Mouse (Mus musculus) MN1 (cell line): ENCODE measurements around the gene Sox1.

Experiments used
- DNase-seq: peaks from one replicate; pipeline ENCODE4 v3.0.0-alpha.2; 2016; ENCODE audit warnings: low spot score

Sox1 gene

DNA sequence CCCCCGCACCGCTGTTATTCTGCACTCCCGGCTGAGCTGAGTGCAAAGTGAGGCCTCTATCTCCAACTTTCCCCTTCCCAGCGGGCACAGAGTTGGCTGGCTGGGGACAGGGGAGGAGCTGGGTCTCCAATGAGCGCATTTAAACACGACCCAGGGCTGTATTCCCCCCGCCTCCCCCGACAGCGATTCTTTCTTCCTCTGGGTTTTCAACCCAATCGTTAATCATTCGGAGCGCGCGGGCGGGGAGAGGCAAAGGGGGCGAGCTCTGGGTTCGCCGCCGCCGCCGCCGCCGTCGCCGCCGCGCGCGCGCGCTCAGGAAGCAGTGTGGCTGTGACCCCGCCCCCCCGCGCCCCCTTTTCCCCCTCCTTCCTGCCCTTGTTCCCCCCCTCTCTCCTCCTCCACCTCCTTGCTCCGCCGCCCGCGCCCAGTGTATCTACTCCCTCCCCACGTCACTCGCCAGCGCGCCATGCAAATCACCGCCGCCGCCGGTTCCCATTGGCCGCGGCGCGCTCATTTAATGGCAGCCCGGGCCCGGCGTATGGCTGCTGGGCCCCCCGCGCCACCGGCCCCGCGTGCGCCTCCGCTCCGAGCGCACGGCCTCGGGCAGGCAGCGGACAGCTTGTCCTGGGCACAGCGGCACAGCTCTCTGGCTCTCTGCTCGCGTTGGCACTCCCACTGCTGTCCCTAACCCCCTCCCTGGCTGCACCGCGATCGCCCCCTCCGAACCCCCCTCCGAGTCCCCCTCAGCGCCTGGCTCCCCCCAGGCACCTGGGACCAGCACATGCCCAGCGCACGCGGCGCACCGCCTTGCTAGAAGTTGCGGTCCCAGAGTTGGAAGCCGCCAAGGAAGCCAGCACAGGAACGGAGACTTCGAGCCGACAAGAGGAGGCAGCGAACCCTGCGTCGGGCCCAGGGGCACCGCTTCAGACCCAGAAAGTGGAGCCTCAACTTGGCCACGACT is at the start of gene Sox1:
Sox1 (plus strand) TSS at position 225 of the 961 bp plus-strand sequence.
- DNase-seq, result no peak

DNA sequence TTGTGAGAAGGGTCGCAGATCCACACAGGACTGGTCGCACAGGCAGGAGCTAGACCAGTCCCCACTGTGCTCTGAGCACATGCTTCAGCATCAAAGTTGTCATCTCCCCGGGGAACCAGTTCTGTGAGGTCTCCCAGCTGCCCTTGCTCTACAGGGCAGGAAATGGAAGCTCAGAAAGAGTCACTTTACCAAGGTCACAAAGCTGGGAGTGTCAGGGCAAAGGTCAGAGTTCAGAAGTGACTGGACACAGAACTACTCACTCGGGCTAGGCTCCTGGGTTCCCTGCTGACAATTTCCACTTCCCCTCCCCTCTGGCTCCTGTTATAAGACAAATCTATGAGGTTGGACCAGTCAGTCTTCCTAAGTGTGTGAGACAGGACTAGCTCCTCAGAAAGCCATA is 49.2 kb upstream of the Sox1 start:
- DNase-seq, result no peak

DNA sequence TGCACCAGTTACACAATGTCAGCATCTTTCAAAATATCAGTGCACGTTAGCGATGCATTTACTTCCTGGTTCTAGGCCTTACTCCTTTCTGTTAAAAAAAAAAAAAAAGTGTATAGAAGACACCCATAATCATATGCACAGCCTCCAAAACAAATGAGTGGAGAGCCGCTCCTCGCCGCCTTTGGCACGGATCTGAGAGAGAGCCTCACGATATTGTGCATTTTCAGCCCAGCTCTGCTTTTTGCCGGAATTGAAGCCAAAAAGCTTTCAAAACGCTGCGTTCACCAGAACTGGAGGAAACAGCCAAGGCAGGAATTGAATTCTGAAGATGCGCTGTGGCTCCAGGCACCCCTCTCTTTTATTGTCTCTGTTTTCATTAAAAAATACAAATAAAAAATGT is 48.2 kb upstream of the Sox1 start:
- DNase-seq, result no peak

DNA sequence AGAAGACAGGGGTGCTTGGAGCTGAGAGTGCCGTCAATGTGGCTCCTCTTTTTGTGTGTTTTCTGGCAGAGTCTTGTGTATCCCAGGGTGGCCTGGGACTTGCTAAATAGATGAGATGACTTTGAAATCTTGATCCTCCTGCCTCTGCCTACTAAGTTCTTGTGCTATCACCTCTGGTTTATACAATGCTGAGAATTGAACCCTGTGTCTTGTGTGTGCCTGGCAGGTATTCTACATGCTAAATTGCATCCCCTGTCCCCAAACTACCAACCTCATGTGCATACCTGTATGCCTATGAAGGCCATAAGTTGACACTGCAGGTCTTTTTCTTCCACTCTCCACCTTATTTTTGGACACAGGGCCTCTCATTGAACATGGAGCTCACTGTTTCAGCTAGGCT is 46.8 kb upstream of the Sox1 start:
- no peak for DNase-seq

DNA sequence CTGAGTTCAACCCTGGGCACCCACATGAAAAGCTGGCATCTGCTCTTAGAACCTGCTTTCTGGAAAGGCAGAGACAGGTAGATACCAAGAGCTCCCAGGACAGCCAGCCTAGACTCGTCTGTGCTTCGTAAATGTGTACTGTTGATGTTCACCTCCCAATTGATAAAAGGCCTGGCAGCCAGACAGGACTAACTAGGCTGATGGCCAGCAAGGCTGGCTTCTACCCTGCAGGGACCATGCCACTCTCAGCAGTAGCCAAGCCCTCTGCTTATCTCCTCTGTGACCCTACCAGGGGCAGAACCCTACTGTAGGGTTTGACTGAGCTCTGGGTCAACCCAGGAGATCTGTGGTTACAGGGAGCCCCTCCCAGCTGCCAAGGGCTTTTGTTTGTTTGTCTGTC is 45.5 kb upstream of the Sox1 start:
- no peak for DNase-seq

DNA sequence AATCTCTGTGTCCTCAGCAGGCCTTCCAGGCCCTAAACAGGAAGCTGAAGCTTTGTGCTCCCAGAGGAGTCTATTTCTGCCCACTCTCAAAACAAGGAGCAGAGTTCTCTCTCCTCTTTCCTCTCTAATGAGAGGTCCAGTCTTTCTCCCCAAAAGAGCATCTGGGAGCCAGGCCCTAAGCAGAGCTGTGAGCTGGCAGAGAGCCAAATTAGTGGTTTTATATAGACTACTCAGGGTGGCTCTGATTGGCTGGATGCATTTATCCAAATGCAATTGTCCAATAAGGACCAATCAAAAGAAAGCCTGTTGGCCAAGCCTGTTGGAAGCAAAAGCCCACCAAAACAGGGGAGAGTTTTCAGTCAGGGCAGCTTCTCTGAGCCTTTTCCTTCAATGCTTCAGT is 44.0 kb upstream of the Sox1 start:
- peak; percentile 12 for DNase-seq

DNA sequence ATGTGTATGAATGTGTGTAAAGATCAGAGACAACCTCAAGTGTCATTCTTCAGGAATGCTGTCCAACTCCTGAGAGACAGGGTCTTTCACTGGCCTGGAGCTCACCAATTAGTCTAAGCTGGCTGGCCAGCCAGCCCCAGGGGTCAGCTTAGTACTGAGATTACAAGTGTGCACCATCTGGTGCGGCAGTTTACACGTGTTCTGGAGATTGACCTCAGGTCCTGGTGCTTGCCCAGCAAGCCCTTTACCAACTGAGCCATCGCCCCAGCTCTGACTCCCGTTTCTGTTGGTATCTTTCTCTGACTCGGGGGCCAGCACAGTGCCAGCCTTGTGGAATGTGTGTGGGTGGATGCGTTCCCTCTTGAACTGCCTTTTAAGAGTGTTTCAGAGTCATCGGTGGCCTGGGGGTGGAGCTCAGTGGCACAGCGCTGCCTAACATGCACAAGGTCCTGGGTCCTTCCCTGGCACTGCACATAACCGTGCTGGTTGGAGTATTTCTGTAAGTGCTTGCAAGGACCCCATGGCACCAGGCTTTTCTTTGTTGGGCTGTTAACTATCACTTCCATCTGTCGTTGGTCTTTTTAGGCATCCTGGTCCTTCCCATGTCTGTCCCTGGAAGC is 40.6 kb upstream of the Sox1 start:
- no peak for DNase-seq

DNA sequence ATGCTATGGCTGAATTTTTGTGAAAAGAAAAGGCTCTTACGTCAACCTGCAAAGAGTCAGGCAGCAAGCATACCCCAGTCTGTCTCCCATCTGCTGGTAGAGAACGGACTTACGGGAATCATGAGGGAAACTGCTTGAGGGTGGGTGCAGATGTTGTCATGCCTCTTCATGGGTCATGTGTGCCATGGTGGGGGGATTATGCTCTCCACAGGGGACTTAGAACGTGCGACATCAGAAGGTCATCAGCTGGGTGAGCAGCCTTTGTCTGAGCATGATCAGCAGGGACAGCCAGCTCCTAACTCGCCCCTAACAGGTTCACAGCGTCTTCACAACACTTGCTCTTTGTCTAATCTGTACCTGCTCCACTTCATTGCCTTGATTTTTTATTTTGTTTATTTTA is 26.9 kb upstream of the Sox1 start:
- DNase-seq, result no peak

DNA sequence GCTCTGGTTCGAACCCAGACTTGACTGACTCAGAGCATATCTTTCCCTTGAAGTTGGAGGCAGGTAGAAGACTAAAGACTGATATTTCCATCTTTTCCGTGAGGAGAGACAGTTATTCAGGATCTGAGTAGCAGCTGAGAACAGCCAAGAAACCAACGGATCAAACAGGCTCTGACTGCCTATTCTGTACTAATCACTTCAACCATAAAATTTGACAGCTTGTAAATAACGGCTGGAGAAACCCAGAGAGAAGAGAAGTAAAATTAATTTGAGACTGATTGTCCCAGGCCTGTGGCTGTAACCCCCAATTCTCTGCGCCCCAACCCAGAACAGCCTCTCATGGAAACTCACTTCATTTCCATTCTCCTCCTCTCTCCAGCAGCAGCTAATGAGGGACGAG is 26.2 kb upstream of the Sox1 start:
- no peak for DNase-seq

DNA sequence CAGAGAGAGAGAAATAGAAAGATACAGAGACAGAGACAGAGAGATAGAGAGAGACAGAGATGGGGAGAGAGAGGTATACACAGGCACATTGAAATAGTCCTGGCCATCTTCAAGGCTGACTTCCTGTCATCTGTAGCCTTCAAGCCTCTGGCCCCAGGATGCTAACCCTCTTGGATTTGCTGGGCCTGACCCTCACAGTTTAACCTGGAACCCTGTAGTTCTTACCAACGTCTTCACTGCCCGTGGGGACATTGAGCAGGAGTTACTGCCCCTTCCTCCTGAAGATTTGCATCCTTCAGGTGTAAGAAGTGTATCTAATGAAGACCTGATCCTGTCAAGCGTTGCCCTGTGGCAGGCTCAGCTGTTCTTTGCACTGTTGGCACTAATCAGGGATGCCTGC is 14.0 kb upstream of the Sox1 start:
- DNase-seq, result no peak

DNA sequence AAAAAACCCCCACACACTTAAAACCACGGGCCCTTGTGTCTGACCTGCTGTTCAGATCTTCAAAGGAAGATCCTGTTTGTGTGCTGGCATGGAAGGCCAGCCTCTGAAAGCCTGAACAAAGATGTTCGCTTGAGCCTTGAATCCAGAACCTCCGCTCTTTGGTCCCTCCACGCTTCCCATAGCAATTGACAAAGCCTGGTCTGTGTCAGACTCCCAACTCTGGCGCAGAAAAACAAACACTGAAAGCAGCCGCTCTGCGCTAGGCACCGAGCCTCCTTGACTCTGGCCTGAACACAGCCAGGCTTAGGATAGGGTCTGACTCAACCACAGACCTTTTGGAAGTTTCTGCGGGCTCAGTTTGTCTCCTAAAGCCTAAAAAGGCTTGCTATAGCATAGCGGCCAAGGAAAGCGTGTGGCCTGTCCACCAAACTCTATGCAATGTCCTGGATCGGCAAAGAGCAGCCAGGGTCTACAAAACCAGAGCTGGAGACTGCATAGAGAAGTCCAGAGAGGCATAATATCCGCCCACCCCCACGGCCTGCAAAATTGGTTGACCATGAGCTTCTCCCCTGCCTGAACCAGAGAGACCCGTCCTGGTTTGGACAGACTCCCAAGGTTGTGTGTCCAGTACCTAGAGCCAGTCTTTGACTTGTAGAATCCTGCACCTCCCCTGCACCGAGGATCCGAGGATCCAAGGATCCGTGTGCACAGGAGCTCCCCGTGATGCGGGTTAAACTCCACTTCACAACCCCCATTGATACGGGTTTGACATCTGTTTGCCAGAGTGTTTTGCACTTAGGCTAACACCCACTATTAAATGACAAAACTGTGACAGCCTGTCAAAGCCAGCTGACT is 12.2 kb upstream of the Sox1 start:
- no peak for DNase-seq

DNA sequence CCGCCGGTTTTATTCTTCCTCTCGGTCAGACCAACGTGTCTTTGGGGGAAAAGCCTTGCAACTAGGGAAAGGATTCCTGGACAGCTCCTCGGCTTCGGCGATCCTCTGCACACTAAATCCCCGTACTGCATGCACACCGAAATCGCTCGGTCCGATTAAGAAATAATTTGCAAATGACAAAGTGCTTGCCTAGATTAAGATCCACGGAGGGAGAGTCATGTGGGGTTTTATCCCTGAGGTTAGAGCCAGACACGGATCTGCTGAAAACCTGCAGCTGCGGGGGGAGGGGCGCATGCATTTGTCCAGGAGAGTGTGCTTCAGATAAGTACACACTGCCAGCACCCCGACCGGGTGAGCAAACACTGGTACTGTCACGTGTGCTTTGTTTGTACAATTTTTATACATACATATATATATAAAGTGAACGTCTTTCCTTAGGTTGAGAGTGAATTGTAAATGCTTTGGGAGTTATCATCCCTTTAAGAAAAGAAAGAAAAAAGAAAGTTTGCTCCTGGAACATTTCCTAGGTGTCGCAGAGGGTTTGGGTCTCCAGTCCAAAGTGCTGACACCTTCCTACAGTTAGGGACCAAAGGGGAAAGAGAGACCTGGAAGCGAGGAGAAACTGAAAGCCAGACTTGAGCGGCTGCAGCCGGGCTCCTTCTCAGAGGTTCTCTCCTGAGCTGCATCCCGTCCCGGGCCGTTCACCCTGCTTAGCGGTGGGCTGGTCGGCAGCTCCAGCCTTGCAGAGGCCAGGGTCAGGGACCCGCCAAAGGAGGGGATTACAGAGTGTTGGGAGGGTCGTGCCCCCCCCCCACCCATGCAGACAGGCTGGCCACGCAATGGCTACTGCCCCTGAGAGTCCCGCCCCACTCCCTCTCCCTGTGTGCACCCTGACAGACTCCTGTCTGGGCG is 10.9 kb upstream of the Sox1 start:
- DNase-seq, result no peak

DNA sequence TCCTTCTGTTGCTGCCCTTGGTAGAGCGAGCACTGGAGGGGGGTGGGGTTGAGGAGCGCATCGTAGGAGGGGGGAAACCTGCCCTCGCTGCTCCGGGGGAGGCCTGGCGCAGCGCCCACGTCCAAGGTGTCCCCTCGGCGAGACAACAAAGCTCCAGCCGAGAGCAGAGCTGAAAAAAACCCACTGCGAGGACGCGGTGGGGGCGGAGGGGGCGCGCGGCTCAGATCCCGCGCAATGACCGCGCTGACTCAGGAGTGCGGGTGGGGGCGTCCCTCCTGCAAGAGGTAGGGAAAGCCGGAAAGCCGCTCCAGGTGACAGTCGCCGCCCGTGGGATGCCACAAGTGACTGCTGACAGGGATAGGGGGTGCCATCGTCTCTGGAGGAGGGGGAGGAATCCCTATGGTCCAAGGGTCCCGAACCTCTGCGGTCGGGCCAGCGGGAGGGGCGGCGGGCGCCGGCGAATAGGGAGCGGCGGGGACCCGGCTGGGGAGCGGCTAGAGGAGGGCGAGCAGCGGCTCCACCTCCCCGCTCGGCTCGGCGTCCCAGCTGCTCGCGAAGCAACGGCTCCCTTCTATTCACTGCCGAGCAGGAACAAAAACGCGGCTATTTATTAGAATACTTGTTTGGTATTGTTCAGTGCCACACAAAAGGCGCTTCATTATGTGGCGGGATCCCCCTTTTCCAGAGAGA is 10.0 kb upstream of the Sox1 start:
- no peak for DNase-seq

DNA sequence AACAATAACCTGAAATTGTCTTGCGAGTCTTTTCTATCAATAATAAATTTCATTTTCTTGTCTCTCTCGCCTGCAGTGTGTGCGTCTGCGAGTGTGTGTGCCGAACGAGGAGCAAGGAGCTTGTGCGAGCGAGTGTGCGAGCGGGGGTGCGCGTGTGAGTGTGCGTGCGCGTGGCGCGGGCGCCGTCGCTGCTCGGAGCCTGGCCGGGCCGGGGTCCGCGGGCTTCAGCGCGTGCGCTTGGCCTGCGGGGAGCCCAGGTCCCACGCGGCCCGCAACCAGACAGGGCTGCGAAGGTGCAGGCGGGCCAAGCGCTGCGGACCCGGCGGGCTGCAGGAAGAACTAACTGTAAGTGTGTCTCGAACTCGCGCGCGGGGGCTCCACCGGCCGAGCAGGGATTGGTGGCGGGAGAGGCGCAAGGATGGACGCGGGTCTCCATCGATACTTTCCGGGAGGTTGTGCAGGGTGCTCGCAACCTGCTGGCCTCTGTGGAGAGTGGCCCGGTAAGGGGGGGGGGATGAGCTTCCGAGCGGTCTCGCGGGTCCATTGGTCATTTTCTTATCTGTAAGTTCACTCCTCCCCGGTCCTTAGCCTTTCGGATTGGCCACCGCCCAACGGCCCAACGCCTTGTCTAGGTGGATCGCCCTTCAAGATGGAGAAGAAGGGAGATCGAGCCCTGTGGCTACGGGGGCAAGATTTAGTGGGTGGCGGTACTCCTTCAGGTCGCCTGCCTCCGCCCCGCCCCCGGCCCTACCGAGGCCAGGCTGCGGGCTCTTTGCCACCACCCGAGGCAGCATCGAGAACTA is 9.2 kb upstream of the Sox1 start:
- DNase-seq, result no peak

DNA sequence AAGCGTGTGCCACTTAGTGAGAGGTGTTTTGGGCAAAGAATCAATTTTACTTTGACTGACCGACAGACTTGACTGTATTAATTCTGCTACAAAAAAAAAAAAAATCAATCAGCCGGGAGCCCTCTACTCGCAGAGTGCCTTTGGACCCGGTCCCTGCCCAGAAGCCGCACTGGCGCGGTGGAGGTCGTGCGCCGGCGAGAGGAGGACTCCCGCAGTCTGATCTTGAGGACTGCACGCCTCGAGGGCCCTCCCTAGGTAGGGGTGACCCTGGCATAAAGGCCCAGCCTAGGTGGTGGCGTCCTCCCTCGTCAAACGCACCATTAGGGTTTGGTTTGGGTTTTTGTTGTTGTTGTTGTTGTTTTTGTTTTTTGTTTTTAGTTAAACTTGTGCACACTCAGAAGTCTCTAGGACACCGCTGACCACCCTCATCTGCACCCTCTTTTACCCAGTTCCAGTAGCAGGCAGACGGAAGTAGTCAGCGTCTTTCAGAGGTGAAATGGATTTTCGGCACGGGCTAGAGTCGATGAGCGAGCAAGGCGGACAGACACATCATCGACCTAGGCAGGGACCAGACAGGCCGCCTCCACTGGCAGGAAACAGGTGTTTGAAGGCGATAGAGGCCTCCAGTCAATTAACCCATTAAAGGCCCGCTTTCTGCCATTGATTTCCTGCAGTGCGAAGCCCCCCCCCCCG is 8.4 kb upstream of the Sox1 start:
- no peak for DNase-seq

DNA sequence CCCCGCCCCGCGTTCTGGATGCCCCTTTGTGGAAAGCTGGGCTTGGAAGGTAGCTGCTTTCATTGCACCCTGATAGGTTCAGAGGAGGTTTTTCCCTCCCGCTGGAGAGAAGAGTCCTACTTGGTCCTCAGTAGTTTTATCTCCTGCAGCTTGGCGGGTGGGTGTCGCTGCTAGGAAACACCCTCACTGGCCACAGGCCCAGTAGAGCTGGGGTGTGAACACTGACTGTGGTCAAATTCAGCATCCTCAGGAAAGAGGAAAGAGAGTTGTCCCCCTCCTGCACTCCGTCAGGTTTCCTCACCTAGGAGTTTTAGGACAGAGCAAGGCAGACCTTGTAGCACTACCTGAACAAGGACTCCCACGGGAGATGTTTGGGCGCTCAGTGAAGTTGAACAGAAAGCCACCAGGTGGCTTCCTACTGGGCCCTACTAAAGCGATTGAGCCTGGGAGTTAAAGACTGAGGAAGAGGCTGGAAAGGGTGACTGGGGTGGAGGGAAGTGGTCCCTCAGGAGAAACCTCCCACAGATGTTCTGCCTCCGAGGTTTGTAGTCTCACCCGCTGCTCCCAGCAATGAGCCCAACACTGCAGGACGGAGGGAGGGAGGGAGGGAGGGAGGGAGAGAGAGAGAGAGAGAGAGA is 7.8 kb upstream of the Sox1 start:
- DNase-seq, result no peak

DNA sequence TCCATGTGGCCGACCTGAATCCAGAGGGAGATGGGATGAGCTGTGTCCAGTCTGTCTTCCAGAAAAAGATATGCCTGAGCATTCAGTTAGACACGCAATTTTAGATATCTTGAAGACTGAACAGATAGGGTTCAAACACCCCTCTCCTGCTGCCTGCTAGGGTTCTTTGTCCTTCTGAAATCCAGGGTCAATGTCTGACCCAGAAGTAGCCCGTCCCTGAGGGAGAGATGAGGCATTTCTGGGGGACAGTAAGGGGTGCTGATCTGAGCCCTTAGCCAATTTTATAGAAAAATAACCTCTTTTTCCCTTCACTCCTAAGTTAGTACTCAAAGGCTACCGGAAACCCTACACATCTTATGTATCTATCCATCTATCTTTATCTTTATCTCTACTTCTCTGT is 7.2 kb upstream of the Sox1 start:
- no peak for DNase-seq

DNA sequence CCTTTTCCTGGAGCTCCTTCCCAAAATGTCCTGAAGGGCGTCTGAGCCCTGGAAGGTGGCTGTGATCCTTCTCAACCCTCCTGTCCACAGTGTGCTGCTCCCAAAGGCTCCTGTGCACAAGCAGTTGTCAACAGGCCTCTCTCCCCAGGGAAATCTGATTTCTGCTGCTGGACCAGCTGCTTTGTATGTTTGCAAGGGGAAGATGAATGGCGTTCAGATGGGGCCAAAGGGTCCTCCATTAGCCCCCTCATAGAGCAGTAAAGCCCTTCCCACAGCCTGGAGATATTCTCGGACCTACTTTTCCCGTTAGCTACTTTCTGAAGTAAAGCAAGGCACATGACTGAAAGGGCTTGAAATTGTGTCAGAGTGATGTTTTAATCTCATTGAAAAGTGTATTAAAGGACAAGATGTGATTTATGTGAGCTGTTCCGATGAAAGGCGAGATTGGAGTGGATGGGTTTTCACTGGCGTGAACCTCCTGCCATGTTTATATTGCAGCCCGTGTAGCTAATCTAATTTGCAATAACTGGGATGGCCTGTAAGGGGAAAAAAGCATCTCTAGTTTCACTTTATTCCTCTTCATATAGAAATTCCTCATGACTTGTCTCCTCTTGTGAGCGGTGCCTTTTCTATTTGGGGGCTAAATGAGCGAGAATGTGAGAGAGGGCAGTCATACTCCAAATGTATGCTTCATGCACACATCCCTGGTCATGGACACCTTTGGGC is 6.5 kb upstream of the Sox1 start:
- no peak for DNase-seq
